Mouse (Mus musculus) right cerebral cortex, postnatal 36 days (tissue): ENCODE results near the gene Olfr884.

Experiments
- DNase-seq, 2 experiments: peaks; one replicate each; pipeline ENCODE4 v3.0.0; 2022; ENCODE audit warnings: low spot score in 2 of 2, mixed read lengths in 1 of 2

Gene Olfr884

GRCm38 (mm10) chr9:38046255-38046654 lies at the start of gene Olfr884:
Gene Olfr884 (plus strand): TSS chr9:38046555.
- no peak for DNase-seq

- no peak for DNase-seq
Observed at GRCm38 (mm10) chr9:37998581-37999204, 47.7 kb upstream of the Olfr884 start.

GRCm38 (mm10) chr9:38000021-38000420 lies 46.3 kb upstream of the Olfr884 start:
- DNase-seq = no peak

GRCm38 (mm10) chr9:38025508-38025907 lies 20.8 kb upstream of the Olfr884 start, which contains the start of gene Olfr883:
Gene Olfr883 (plus strand): TSS chr9:38025808.
- DNase-seq = no peak

- no peak for DNase-seq
Observed at GRCm38 (mm10) chr9:38061022-38061421, 14.7 kb downstream of the Olfr884 start, which contains the start of gene Olfr885. Gene Olfr885 (plus strand): TSS chr9:38061322.

GRCm38 (mm10) chr9:38083772-38084171 lies 37.4 kb downstream of the Olfr884 start, which contains the start of gene Olfr887:
Gene Olfr887 (plus strand): TSS chr9:38084072.
- no peak for DNase-seq
